Mouse (Mus musculus): ENCODE results near the gene Fbxl17. TPM values are rescaled to one million over a fixed set of nuclear protein-coding genes. Genes with fewer than 3 reads are reported as not detected.

Fbxl17 gene
- polyA plus RNA-seq, 1 experiment from 2014 or later = 7.5 TPM

DNA sequence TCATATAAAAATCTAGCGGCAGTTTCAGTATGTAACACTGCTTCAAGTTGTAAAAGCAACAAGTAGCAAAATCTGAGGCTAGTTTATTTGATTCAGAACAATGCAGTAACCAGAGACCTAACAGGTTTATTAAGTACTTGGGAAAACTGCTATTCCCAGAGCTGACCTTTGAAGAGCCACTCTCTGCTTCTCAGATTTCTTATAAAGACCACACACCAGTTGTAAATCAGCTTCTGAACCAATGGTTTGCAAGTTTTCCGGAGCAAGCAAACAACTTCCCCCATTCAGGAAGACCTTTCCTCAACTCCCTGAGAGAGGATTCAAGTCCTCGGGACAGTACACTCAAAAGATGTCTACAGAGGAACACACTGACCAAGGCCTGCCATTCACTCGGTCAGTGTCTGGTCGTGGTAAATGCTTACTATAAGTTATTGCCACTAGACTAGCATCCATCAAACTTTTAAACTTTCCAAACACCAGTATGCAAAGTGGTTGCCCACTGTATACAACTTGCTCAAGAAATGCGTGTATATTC is 1.6 kb downstream of the Fbxl17 start:
- Histone ChIP-seq H3K27ac (replicated peaks) (peak overlapping the region; percentile 94; the same call in 1 of the 2 replicates), H3K9ac (peak overlapping the region; percentile 93), H3K36me3 (no peaks in the 10 kb centered on the region), H3K9me3 (replicated peaks) (no peaks in the 10 kb centered on the region), H3K4me1 (peaks cover 38% of the 10 kb centered on the region), H3K27me3 (no peaks in the 10 kb centered on the region), H3K4me2 (replicated peaks) (peak overlapping the region; percentile 65), H3K4me3 (replicated peaks) (peak overlapping the region; percentile 69)
- no peak for ATAC-seq (ENCODE audit: insufficient number of reproducible peaks, low FRiP score, low TSS enrichment, low read depth)
- WGBS = 16% methylated on average over 6 of the region's 6 CpGs

DNA sequence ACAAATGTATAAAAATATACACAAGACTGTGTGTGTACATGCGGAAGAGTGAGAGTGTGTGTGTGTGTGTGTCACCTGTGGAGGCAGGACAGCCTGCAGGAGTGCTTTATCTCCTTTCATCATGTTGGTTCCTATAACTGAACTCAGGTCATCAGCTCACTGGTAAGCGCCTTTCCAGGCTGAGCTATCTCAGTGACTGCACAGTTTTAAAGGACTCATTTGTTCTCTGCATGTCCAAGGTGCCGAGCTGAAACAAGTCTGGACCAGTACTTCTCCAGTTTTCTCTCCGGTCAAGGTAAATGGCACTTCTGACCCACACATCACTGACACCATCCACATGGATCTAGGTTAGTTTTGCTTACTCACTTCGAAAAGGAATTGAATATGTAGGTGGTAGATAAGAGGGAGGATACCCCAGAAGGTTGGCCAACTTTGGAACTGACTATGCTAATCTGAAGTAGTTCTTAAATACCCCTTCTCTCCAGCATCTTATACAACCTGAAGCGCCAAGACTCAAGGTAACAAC is 2.5 kb downstream of the Fbxl17 start:
- ATAC-seq (ENCODE audit: insufficient number of reproducible peaks, low FRiP score, low TSS enrichment, low read depth) = no peak
- H3K9ac ChIP-seq = no peak overlapping the region
- H3K4me3 ChIP-seq (replicated peaks) = peak overlapping the region; percentile 69; the same call in 1 of the 2 replicates
- WGBS = 82% methylated on average over 6 of the region's 6 CpGs
- no peaks in the 10 kb centered on the region for H3K36me3 ChIP-seq
- no peaks in the 10 kb centered on the region for H3K9me3 ChIP-seq (replicated peaks)
- H3K4me2 ChIP-seq (replicated peaks) = 0 out of 2 replicates have a peak overlapping the region, but pooled peaks have one; percentile 65
- H3K27me3 ChIP-seq = no peaks in the 10 kb centered on the region
- no peak overlapping the region for H3K27ac ChIP-seq (replicated peaks)
- peaks cover 46% of the 10 kb centered on the region for H3K4me1 ChIP-seq

GRCm38 (mm10) chr17:63496153-63496552 is 3.7 kb downstream of the Fbxl17 start:
- Histone ChIP-seq H3K27me3 (no peaks in the 10 kb centered on the region), H3K9ac (no peak overlapping the region), H3K9me3 (replicated peaks) (no peaks in the 10 kb centered on the region), H3K4me3 (replicated peaks) (no peak overlapping the region), H3K36me3 (no peaks in the 10 kb centered on the region), H3K4me2 (replicated peaks) (0 out of 2 replicates have a peak overlapping the region, but pooled peaks have one; percentile 6), H3K4me1 (peaks cover 46% of the 10 kb centered on the region), H3K27ac (replicated peaks) (no peak overlapping the region)
- ATAC-seq (ENCODE audit: insufficient number of reproducible peaks, low FRiP score, low TSS enrichment, low read depth) = no peak
- 50% methylated on average over 5 of the region's 5 CpGs for WGBS

DNA sequence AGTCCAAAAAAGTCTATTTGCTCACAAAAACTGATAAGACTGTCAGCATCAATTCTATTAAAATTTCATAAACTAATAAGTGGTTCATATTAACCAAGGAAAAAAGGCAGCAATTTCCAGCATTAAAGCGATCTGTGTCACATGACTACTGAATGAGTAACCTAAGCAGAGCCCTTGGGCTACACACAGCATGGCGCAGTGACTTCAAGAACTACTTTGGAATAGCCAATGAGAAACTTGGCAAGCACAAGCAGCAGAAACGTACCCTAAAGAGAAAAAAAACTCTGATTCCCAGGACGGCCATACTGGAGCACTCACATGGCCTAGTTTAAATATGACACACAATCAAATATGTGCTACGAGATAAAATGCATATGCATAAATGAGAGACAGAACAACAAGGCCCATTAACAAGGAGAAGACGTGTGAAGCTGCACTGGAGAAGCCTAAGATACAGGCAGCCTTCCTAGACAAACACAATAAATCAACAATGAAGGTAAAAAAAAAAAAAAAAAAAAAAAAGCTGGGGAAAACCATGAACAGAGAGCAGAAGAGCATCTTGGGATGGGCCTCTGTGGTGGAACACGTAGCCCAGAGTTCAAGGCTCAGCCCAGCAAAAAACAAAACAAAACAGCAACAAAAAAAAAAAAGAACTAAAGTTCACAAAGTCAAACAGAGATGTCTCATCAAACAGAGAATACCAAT is 5.8 kb downstream of the Fbxl17 start:
- Histone ChIP-seq H3K4me3 (replicated peaks) (no peak overlapping the region), H3K27me3 (no peaks in the 10 kb centered on the region), H3K9me3 (replicated peaks) (no peaks in the 10 kb centered on the region), H3K4me2 (replicated peaks) (no peak overlapping the region), H3K27ac (replicated peaks) (peak overlapping the region; percentile 18; the same call in 1 of the 2 replicates), H3K36me3 (peaks cover 3% of the 10 kb centered on the region; the same call in 1 of the 2 replicates), H3K9ac (no peak overlapping the region), H3K4me1 (peaks cover 40% of the 10 kb centered on the region)
- 55% methylated on average over 7 of the region's 7 CpGs for WGBS
- ATAC-seq (ENCODE audit: insufficient number of reproducible peaks, low FRiP score, low TSS enrichment, low read depth) = no peak

- peaks cover 35% of the 10 kb centered on the region for H3K4me1 ChIP-seq
- no peaks in the 10 kb centered on the region for H3K27me3 ChIP-seq
- H3K9me3 ChIP-seq (replicated peaks) = no peaks in the 10 kb centered on the region
- peak overlapping the region; percentile 29 for H3K4me2 ChIP-seq (replicated peaks)
- H3K4me3 ChIP-seq (replicated peaks) = no peak overlapping the region
- peak; percentile 61; the same call in 1 of the 2 replicates for ATAC-seq (ENCODE audit: insufficient number of reproducible peaks, low FRiP score, low TSS enrichment, low read depth)
- no peak overlapping the region for H3K9ac ChIP-seq
- WGBS = 16% methylated on average over 5 of the region's 5 CpGs
- peaks cover 8% of the 10 kb centered on the region for H3K36me3 ChIP-seq
- peak overlapping the region; percentile 84 for H3K27ac ChIP-seq (replicated peaks)
Measured at GRCm38 (mm10) chr17:63493274-63493673, 6.5 kb downstream of the Fbxl17 start.

DNA sequence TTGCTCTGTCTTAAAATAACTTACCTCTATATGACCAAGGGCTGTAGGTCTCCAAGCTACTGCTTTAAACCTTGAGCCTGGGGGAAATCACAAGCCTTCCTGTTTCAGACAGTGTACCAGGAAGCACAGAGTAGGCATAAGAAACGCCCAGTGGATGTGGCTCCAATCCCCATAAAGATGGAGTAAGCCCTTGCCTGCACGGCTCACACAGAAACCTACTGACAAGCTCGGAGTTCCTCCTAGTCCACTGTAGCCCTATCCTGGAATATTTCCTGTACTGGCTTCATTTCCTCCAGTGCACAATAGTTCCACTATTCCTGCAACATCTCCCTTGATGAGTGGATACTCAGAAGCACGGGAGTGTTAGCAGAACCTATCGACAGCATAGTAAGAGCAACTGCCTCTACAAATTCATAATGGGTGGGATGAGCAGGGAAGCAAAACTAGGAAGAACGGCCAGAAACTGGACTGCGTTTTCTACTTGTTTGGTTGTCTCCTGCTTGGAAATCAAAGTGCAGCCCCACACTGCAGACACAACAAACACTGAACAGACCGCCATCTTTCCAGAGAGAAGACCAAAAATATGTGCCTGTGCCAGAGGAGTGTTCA is 7.0 kb downstream of the Fbxl17 start:
- Histone ChIP-seq H3K4me3 (replicated peaks) (no peak overlapping the region), H3K27ac (replicated peaks) (peak overlapping the region; percentile 84), H3K9ac (no peak overlapping the region), H3K4me2 (replicated peaks) (peak overlapping the region; percentile 29), H3K36me3 (peaks cover 12% of the 10 kb centered on the region), H3K4me1 (peaks cover 30% of the 10 kb centered on the region), H3K9me3 (replicated peaks) (no peaks in the 10 kb centered on the region), H3K27me3 (no peaks in the 10 kb centered on the region)
- WGBS = 61% methylated on average over 8 of the region's 8 CpGs
- no peak for ATAC-seq (ENCODE audit: insufficient number of reproducible peaks, low FRiP score, low TSS enrichment, low read depth)

DNA sequence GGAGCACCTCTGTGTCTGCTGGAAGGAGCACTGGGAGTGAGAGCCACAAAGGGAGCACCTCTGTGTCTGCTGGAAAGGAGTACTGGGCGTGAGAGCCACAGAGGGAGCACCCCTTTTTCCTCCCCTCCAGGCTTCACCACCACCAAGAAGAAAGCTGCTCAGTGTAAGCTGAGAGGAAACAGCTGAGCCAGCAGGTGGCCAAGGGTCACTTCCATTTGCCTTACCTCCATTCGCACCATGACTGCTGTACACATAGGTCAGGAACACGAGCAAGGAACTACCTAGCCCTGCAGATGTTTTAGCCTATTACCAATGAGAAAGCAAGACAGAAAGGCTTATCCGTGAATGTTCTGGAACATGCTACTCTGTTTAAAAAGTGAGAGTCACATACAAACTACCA is 10.3 kb downstream of the Fbxl17 start:
- H3K4me2 ChIP-seq (replicated peaks) = no peak overlapping the region
- no peaks in the 10 kb centered on the region for H3K9me3 ChIP-seq (replicated peaks)
- H3K9ac ChIP-seq = no peak overlapping the region
- peaks cover 14% of the 10 kb centered on the region; the same call in 1 of the 2 replicates for H3K4me1 ChIP-seq
- no peaks in the 10 kb centered on the region for H3K27me3 ChIP-seq
- no peak overlapping the region for H3K4me3 ChIP-seq (replicated peaks)
- ATAC-seq (ENCODE audit: insufficient number of reproducible peaks, low FRiP score, low TSS enrichment, low read depth) = no peak
- H3K36me3 ChIP-seq = peaks cover 20% of the 10 kb centered on the region
- 83% methylated on average over 4 of the region's 4 CpGs for WGBS
- no peak overlapping the region for H3K27ac ChIP-seq (replicated peaks)

GRCm38 (mm10) chr17:63467866-63468265 is 32.0 kb downstream of the Fbxl17 start:
- WGBS = 5% methylated on average over 6 of the region's 6 CpGs
- ATAC-seq (ENCODE audit: insufficient number of reproducible peaks, low FRiP score, low TSS enrichment, low read depth) = no peak

DNA sequence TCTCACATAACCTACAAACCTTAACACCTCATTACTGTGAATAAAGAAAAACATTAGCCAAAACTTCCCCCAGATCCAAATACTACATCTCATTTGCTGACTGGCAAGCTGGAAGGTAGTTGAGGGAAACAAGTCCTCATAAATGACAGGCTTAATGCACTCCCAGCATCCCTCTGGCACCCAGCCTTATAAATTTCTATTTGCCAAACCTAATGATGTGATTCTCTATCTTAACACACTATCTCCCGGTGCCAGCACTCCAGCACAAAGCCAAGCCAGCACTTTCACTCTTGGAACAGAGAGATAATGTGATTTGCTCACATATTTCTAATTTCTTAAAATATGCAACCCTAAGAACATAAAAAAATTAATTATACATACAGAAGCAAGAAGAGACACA is 34.6 kb downstream of the Fbxl17 start:
- 76% methylated on average over 1 of the region's 1 CpGs for WGBS
- no peak overlapping the region for H3K27ac ChIP-seq (replicated peaks)
- no peak for ATAC-seq (ENCODE audit: insufficient number of reproducible peaks, low FRiP score, low TSS enrichment, low read depth)

More at GRCm38 (mm10) chr17:63467866-63468265, 32.0 kb downstream of the Fbxl17 start:
- Histone ChIP-seq H3K4me2 (replicated peaks) (no peak overlapping the region), H3K9ac (no peak overlapping the region), H3K4me1 (no peaks in the 10 kb centered on the region), H3K27me3 (no peaks in the 10 kb centered on the region), H3K4me3 (replicated peaks) (no peak overlapping the region), H3K36me3 (no peaks in the 10 kb centered on the region), H3K9me3 (replicated peaks) (no peaks in the 10 kb centered on the region), H3K27ac (replicated peaks) (no peak overlapping the region)

GRCm38 (mm10) chr17:63462512-63462911 is 37.3 kb downstream of the Fbxl17 start:
- Histone ChIP-seq H3K27ac (replicated peaks) (no peak overlapping the region), H3K4me1 (no peaks in the 10 kb centered on the region), H3K27me3 (no peaks in the 10 kb centered on the region), H3K4me2 (replicated peaks) (no peak overlapping the region), H3K36me3 (no peaks in the 10 kb centered on the region), H3K9ac (no peak overlapping the region), H3K4me3 (replicated peaks) (no peak overlapping the region), H3K9me3 (replicated peaks) (no peaks in the 10 kb centered on the region)
- WGBS = 76% methylated on average over 7 of the region's 7 CpGs
- no peak for ATAC-seq (ENCODE audit: insufficient number of reproducible peaks, low FRiP score, low TSS enrichment, low read depth)

More for the DNA sequence above, 34.6 kb downstream of the Fbxl17 start:
- Histone ChIP-seq H3K36me3 (no peaks in the 10 kb centered on the region), H3K4me3 (replicated peaks) (no peak overlapping the region), H3K4me1 (no peaks in the 10 kb centered on the region), H3K4me2 (replicated peaks) (no peak overlapping the region), H3K9me3 (replicated peaks) (no peaks in the 10 kb centered on the region), H3K9ac (no peak overlapping the region), H3K27me3 (no peaks in the 10 kb centered on the region)

- H3K4me3 ChIP-seq (replicated peaks) = no peak overlapping the region
Measured at GRCm38 (mm10) chr17:63459712-63460495, 39.9 kb downstream of the Fbxl17 start.

More at GRCm38 (mm10) chr17:63459712-63460495, 39.9 kb downstream of the Fbxl17 start:
- H3K27ac ChIP-seq (replicated peaks) = no peak overlapping the region
- H3K4me1 ChIP-seq = no peaks in the 10 kb centered on the region
- H3K9me3 ChIP-seq (replicated peaks) = no peaks in the 10 kb centered on the region
- no peaks in the 10 kb centered on the region for H3K27me3 ChIP-seq
- peaks cover 6% of the 10 kb centered on the region; the same call in 1 of the 2 replicates for H3K36me3 ChIP-seq
- H3K4me2 ChIP-seq (replicated peaks) = no peak overlapping the region
- H3K9ac ChIP-seq = no peak overlapping the region
- no peak for ATAC-seq (ENCODE audit: insufficient number of reproducible peaks, low FRiP score, low TSS enrichment, low read depth)
- 68% methylated on average over 9 of the region's 9 CpGs for WGBS
